Mouse (Mus musculus): Measurements from ENCODE around the gene Cyp2c23. TPM values are rescaled to one million over a fixed set of nuclear protein-coding genes. Genes with fewer than 3 reads are reported as not detected.

The Cyp2c23 gene
- polyA plus RNA-seq, 1 experiment from 2014 or later: 0.60 TPM

GRCm38 (mm10) chr19:44030024-44030423, 1.0 kb upstream of the Cyp2c23 start:
- Histone ChIP-seq H3K4me3 (ENCODE audit: low read length) (no peak overlapping the region), H3K9me3 (ENCODE audit: low read length) (no peaks in the 10 kb centered on the region), H3K4me1 (ENCODE audit: insufficient read depth, low read length) (peaks cover 5% of the 10 kb centered on the region), H3K27me3 (ENCODE audit: insufficient read depth, low read length) (no peaks in the 10 kb centered on the region), H3K36me3 (ENCODE audit: insufficient read depth, low read length) (0 out of 2 replicates have a peak, but pooled peaks cover 2% of the 10 kb centered on the region), H3K9ac (replicated peaks; ENCODE audit: low read length) (no peak overlapping the region), H3K4me2 (replicated peaks; ENCODE audit: low read depth, low read length) (no peak overlapping the region), H3K27ac (ENCODE audit: low read length) (no peak overlapping the region)
- WGBS: 93% methylated on average over 5 of the region's 5 CpGs
- no peak for ATAC-seq (ENCODE audit: low FRiP score, low TSS enrichment)

GRCm38 (mm10) chr19:44026956-44027530, 2.0 kb downstream of the Cyp2c23 start:
- Histone ChIP-seq H3K9ac (replicated peaks; ENCODE audit: low read length) (no peak overlapping the region), H3K27me3 (ENCODE audit: insufficient read depth, low read length) (no peaks in the 10 kb centered on the region), H3K4me2 (replicated peaks; ENCODE audit: low read depth, low read length) (no peak overlapping the region), H3K9me3 (ENCODE audit: low read length) (0 out of 2 replicates have a peak, but pooled peaks cover 3% of the 10 kb centered on the region), H3K36me3 (ENCODE audit: insufficient read depth, low read length) (no peaks in the 10 kb centered on the region), H3K4me1 (ENCODE audit: insufficient read depth, low read length) (peaks cover 5% of the 10 kb centered on the region), H3K27ac (ENCODE audit: low read length) (peak overlapping the region; percentile 29; the same call in 1 of the 2 replicates), H3K4me3 (ENCODE audit: low read length) (no peak overlapping the region)
- peak; percentile 85; the same call in 1 of the 2 replicates for ATAC-seq (ENCODE audit: low FRiP score, low TSS enrichment)
- 46% methylated on average over 8 of the region's 8 CpGs for WGBS

GRCm38 (mm10) chr19:44024921-44025585, 4.0 kb downstream of the Cyp2c23 start:
- Histone ChIP-seq H3K36me3 (ENCODE audit: insufficient read depth, low read length) (no peaks in the 10 kb centered on the region), H3K4me3 (ENCODE audit: low read length) (no peak overlapping the region), H3K27me3 (ENCODE audit: insufficient read depth, low read length) (no peaks in the 10 kb centered on the region), H3K9ac (replicated peaks; ENCODE audit: low read length) (no peak overlapping the region), H3K4me1 (ENCODE audit: insufficient read depth, low read length) (peaks cover 5% of the 10 kb centered on the region), H3K9me3 (ENCODE audit: low read length) (0 out of 2 replicates have a peak, but pooled peaks cover 3% of the 10 kb centered on the region), H3K4me2 (replicated peaks; ENCODE audit: low read depth, low read length) (no peak overlapping the region), H3K27ac (ENCODE audit: low read length) (no peak overlapping the region)
- WGBS: 85% methylated on average over 13 of the region's 13 CpGs
- no peak for ATAC-seq (ENCODE audit: low FRiP score, low TSS enrichment)

- peaks cover 5% of the 10 kb centered on the region for H3K4me1 ChIP-seq (ENCODE audit: insufficient read depth, low read length)
- 68% methylated on average over 5 of the region's 5 CpGs for WGBS
These were observed 5.9 kb downstream of the Cyp2c23 start for GRCm38 (mm10) chr19:44023066-44023465.

GRCm38 (mm10) chr19:44021502-44021901, 7.5 kb downstream of the Cyp2c23 start:
- WGBS: 86% methylated on average over 4 of the region's 4 CpGs
- no peak for ATAC-seq (ENCODE audit: low FRiP score, low TSS enrichment)
- Histone ChIP-seq H3K4me3 (ENCODE audit: low read length) (no peak overlapping the region), H3K9me3 (ENCODE audit: low read length) (0 out of 2 replicates have a peak, but pooled peaks cover 3% of the 10 kb centered on the region), H3K36me3 (ENCODE audit: insufficient read depth, low read length) (no peaks in the 10 kb centered on the region), H3K9ac (replicated peaks; ENCODE audit: low read length) (no peak overlapping the region), H3K4me2 (replicated peaks; ENCODE audit: low read depth, low read length) (no peak overlapping the region), H3K27me3 (ENCODE audit: insufficient read depth, low read length) (no peaks in the 10 kb centered on the region), H3K27ac (ENCODE audit: low read length) (no peak overlapping the region), H3K4me1 (ENCODE audit: insufficient read depth, low read length) (no peaks in the 10 kb centered on the region)

More at GRCm38 (mm10) chr19:44023066-44023465, 5.9 kb downstream of the Cyp2c23 start:
- ATAC-seq (ENCODE audit: low FRiP score, low TSS enrichment): 0 out of 2 replicates have a peak, but pooled peaks have one; percentile 9
- Histone ChIP-seq H3K9ac (replicated peaks; ENCODE audit: low read length) (no peak overlapping the region), H3K4me2 (replicated peaks; ENCODE audit: low read depth, low read length) (no peak overlapping the region), H3K27me3 (ENCODE audit: insufficient read depth, low read length) (no peaks in the 10 kb centered on the region), H3K4me3 (ENCODE audit: low read length) (no peak overlapping the region), H3K36me3 (ENCODE audit: insufficient read depth, low read length) (no peaks in the 10 kb centered on the region), H3K27ac (ENCODE audit: low read length) (no peak overlapping the region), H3K9me3 (ENCODE audit: low read length) (0 out of 2 replicates have a peak, but pooled peaks cover 3% of the 10 kb centered on the region)

GRCm38 (mm10) chr19:44019739-44020138, 9.3 kb downstream of the Cyp2c23 start:
- Histone ChIP-seq H3K4me1 (ENCODE audit: insufficient read depth, low read length) (no peaks in the 10 kb centered on the region), H3K9me3 (ENCODE audit: low read length) (0 out of 2 replicates have a peak, but pooled peaks cover 3% of the 10 kb centered on the region), H3K4me3 (ENCODE audit: low read length) (no peak overlapping the region), H3K27me3 (ENCODE audit: insufficient read depth, low read length) (no peaks in the 10 kb centered on the region), H3K36me3 (ENCODE audit: insufficient read depth, low read length) (no peaks in the 10 kb centered on the region), H3K9ac (replicated peaks; ENCODE audit: low read length) (no peak overlapping the region), H3K27ac (ENCODE audit: low read length) (no peak overlapping the region), H3K4me2 (replicated peaks; ENCODE audit: low read depth, low read length) (no peak overlapping the region)
- ATAC-seq (ENCODE audit: low FRiP score, low TSS enrichment): no peak
- WGBS: 56% methylated on average over 7 of the region's 7 CpGs

GRCm38 (mm10) chr19:44013862-44014261, 15.1 kb downstream of the Cyp2c23 start:
- Histone ChIP-seq H3K27me3 (ENCODE audit: insufficient read depth, low read length) (no peaks in the 10 kb centered on the region), H3K36me3 (ENCODE audit: insufficient read depth, low read length) (no peaks in the 10 kb centered on the region), H3K27ac (ENCODE audit: low read length) (no peak overlapping the region), H3K4me3 (ENCODE audit: low read length) (no peak overlapping the region), H3K4me1 (ENCODE audit: insufficient read depth, low read length) (no peaks in the 10 kb centered on the region), H3K9ac (replicated peaks; ENCODE audit: low read length) (no peak overlapping the region), H3K9me3 (ENCODE audit: low read length) (no peaks in the 10 kb centered on the region), H3K4me2 (replicated peaks; ENCODE audit: low read depth, low read length) (no peak overlapping the region)
- ATAC-seq (ENCODE audit: low FRiP score, low TSS enrichment): no peak
- WGBS: 76% methylated on average over 6 of the region's 6 CpGs

GRCm38 (mm10) chr19:44008784-44009183, 20.2 kb downstream of the Cyp2c23 start:
- Histone ChIP-seq H3K4me2 (replicated peaks; ENCODE audit: low read depth, low read length) (no peak overlapping the region), H3K9ac (replicated peaks; ENCODE audit: low read length) (no peak overlapping the region), H3K9me3 (ENCODE audit: low read length) (no peaks in the 10 kb centered on the region), H3K4me1 (ENCODE audit: insufficient read depth, low read length) (no peaks in the 10 kb centered on the region), H3K4me3 (ENCODE audit: low read length) (no peak overlapping the region), H3K36me3 (ENCODE audit: insufficient read depth, low read length) (no peaks in the 10 kb centered on the region), H3K27me3 (ENCODE audit: insufficient read depth, low read length) (no peaks in the 10 kb centered on the region), H3K27ac (ENCODE audit: low read length) (no peak overlapping the region)
- WGBS: 71% methylated on average over 15 of the region's 15 CpGs
- ATAC-seq (ENCODE audit: low FRiP score, low TSS enrichment): no peak

GRCm38 (mm10) chr19:44007186-44007585, 21.8 kb downstream of the Cyp2c23 start:
- Histone ChIP-seq H3K27ac (ENCODE audit: low read length) (no peak overlapping the region), H3K36me3 (ENCODE audit: insufficient read depth, low read length) (no peaks in the 10 kb centered on the region), H3K9ac (replicated peaks; ENCODE audit: low read length) (no peak overlapping the region), H3K9me3 (ENCODE audit: low read length) (no peaks in the 10 kb centered on the region), H3K4me1 (ENCODE audit: insufficient read depth, low read length) (no peaks in the 10 kb centered on the region), H3K4me2 (replicated peaks; ENCODE audit: low read depth, low read length) (no peak overlapping the region), H3K4me3 (ENCODE audit: low read length) (no peak overlapping the region), H3K27me3 (ENCODE audit: insufficient read depth, low read length) (no peaks in the 10 kb centered on the region)
- no peak for ATAC-seq (ENCODE audit: low FRiP score, low TSS enrichment)
- 58% methylated on average over 12 of the region's 12 CpGs for WGBS

GRCm38 (mm10) chr19:44005025-44005424, 24.0 kb downstream of the Cyp2c23 start:
- Histone ChIP-seq H3K27ac (ENCODE audit: low read length) (no peak overlapping the region), H3K27me3 (ENCODE audit: insufficient read depth, low read length) (no peaks in the 10 kb centered on the region), H3K4me3 (ENCODE audit: low read length) (no peak overlapping the region), H3K4me2 (replicated peaks; ENCODE audit: low read depth, low read length) (no peak overlapping the region), H3K9me3 (ENCODE audit: low read length) (no peaks in the 10 kb centered on the region), H3K4me1 (ENCODE audit: insufficient read depth, low read length) (no peaks in the 10 kb centered on the region), H3K9ac (replicated peaks; ENCODE audit: low read length) (no peak overlapping the region), H3K36me3 (ENCODE audit: insufficient read depth, low read length) (no peaks in the 10 kb centered on the region)
- 63% methylated on average over 4 of the region's 4 CpGs for WGBS
- ATAC-seq (ENCODE audit: low FRiP score, low TSS enrichment): no peak

Data from kidney, embryonic 16.5 days (tissue).